Mouse (Mus musculus) monocyte, adult 5-6 weeks (primary cell): ENCODE measurements at regions not wholly inside any gene's neighbourhood (a gene's known extent, or its start where the extent isn't known, plus 50 kb on each side); places are given as distances from the start of the nearest gene placed in this dataset.
"Not testable (repeated sequence)": the region's sequence is repeated elsewhere in the genome, so short reads cannot be mapped to it uniquely, and the experiment has no call there.

Source experiments
- ATAC-seq: fragments of 153-309, 156-312 bp; replicated peaks from 2 replicates; pipeline ENCODE4 v1.8.0; 2017; ENCODE audit warnings: mild to moderate bottlenecking; ENCODE audit not compliant: low TSS enrichment, insufficient number of reproducible peaks, severe bottlenecking, poor library complexity, low FRiP score

DNA sequence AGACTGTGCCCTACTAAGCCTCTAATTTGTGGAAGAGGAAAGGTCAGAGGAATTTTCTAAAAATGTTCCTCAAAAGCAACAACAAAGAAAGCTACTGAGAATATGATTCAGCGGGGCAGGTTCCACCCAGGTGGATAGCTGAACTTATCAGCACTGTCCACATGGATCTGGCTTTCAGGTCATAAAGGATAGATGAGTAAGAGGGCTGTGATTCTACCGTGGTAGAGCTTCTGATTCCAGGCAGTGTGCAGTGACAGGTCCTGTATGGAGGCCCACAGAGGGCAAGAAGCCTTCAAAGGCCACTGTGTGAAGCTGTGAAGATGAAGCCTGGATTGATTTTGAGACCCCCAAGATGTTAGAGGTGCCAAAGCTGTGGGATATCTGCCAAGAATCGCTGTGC, 51.8 kb downstream of the Teddm3 start:
- ATAC-seq, result not testable (repeated sequence)

DNA sequence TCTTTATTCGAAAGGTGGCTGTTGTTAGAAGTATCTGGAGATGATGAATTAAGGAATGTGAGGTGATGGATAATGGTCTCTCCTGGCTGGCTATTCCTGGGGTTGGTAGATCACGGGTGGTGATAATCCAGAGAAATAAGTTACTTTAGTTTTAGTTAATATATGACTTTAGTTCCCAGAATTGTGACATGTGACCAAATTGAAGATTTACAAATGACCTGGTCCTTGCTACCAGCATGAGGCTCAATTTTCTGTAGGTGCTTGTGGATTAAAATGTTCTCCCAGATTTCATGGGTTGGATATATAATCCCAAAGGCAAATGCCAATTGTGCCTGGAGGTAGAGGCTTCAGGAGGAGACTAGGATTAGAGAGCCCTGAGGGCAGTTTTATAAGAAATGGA, 53.7 kb downstream of the Teddm3 start:
- ATAC-seq, result not testable (repeated sequence)

DNA sequence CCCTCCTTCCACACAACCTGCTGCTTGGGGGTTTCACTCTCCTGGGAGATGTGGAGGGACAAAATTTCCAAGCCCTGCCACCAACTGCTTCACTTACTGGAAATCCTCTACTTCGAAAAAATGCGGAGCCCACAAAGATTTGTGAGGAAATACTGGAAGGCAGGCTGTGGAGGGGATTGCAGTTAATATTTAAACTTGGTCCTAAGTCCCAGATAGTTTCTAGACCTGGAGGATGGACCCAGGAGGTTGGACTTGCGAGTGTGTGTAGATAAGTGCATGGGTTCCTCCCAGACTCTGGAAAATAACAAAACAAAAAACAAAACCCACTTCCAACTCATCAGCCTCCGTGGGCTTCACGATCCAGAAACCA, 79.0 kb downstream of the Teddm3 start:
- no peak for ATAC-seq

DNA sequence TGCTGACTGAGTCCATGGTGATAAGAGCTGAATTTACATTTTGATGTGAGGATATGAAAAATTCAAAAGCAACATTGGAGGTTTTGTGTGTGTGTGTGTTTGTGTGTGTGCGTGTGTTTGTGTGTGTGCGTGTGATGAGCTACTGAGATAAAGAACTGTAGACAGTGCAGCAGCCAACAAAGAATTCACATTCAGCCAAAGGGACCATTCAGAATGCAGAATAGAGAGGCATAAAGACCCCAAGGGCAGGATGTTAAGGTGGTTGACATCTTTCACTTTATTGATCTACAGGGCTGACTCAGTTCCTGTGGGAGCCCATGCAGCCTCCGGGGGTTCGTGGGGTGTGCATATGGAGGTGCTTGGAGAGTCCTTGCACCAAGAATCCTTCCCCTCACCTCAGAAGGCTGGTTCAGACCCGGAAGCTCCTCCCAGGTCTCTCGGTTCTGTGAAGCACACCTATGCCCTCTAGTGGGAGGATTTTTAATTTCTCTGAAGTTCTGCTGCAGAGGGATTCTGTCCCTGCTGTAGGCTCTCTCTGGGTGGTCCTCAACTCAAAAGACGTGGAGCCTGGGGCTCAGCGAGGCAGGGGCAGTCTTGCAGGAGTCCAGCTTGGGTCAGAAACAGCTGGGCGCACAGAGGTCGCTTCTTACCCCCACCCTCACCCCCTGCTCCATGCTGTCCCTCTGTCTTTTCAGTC, 79.6 kb downstream of the Teddm3 start:
- not testable (repeated sequence) for ATAC-seq

DNA sequence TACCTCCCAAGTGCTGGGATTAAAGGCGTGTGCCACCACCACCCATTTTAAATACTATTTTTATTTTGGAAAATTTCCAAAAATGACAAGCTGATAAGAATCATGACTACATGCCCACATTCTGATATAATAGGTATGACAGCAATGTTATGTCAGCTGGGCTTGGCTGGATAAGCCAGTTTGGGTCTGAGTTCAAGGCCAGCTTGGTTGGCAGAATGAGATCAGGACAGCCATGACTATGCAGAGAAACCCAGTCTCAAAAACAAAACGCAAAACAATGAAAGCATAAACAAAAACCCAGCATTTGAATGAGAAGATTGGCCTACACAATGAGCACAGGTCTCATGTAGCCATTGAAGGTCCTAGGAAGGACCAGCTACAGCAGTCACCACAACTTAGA, 93.6 kb downstream of the Teddm3 start:
- no peak for ATAC-seq

DNA sequence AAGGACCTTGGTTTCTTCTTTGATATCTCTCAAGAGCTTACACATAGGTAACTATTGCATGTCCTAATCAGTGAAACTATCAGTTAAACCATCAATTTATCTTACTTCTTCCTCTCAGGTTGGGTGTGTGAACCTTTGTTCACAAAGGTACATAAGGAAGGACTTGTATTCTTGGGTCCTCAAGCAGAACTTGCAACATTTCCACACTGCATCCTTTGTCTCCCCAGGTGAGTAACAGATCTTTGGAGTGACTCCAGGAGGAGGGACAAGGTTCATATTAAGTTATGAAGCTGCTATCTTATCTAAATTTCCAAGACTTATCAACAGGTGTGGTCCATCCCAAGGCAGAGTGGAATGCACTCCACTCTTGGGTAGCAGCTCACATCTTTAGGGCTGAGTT, 99.0 kb downstream of the Teddm3 start:
- no peak for ATAC-seq

DNA sequence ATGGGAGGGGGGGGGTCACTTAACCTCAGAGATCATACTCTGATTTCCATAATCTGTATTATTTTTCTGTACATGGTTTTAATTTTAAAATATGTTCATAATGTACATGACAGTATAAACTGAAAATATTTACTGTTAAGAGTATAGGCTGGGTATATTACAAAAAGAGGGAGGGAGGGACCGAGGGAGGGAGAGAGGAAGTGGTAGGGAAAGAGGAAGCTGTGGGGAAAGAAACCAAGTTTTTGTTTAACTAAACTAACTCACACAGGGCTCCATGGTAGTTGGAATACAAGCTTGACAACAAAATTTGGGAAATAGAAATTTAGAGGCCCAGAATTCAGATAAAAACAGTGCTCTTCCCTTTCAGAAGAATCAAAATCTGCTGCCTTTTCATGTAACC, 131.7 kb downstream of the Teddm3 start:
- ATAC-seq, result not testable (repeated sequence)

DNA sequence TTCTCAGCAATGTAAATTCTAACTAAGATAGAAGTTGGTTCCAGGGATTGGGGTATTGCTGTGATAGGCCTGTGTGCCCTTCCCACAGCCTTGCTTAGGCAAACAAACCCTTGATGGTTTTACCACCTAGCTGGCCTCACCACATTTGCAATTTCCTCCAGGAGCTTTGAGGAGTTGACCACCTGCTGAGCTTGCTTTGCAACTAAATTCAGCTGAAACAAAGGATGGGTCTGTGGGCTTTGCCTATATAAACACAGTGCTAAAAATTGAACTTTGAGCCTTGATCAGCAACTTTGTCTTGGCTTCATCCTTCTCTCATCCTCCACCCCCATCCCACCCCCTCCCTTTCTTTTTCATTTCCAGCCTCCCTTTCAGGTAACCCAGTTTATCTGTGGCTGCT, 148.9 kb downstream of the Teddm3 start:
- no peak for ATAC-seq

DNA sequence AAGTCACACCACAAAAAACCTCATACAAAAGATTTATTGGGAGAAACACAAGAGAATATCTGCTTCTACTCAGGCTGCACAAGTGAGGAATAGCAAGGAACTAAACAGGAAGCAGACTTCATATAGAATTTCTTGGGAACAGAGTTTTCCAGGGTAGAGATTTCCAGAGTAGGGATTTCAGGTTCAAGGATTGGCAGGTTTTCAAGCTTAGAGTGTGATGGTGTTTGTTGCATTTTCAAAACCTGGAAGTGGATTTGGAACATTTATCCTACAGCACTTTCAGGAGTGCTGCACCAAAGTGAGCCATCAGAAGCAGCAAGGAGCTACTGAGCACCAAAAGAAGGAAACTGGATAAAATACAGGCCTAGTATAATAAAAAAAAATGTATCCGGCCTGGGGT, 152.7 kb downstream of the Teddm3 start:
- ATAC-seq, result no peak

DNA sequence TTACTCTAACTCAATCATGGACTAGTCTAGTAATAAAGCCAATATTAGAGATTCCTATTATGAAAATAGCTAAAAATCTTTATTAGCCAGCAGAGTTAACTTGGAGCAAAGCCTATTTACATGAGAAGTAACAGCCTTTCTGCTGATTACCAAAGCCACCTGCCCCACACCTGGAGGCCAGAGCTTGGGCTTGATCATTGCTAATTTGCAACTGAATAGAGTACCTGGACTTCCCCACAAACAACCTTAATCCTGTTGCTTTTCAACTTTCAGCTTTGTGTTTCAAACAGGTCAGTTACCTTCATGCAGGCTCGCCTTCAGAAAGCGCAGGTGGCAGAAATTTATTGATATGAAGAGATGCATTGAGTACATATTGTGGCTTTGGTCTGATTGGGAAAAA, 163.3 kb downstream of the Teddm3 start:
- ATAC-seq, result no peak

DNA sequence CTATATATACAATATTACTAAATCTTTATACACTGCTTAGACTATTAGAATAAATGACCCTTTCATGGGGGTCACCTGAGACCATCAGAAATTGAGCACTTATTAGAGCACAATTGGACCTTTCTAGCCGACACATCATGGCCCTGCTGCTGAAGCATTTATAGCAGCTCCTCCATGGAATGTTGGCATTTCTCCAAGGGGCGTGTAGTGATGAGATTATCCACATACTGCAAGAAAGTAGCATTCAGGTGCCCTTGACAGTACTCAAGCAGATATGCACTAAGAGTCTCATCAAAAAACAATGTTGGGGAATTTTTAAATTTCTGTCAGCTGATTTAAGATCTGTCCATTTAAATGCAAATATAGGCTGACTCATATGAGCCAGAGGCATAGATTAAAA, 178.4 kb downstream of the Teddm3 start:
- no peak for ATAC-seq

DNA sequence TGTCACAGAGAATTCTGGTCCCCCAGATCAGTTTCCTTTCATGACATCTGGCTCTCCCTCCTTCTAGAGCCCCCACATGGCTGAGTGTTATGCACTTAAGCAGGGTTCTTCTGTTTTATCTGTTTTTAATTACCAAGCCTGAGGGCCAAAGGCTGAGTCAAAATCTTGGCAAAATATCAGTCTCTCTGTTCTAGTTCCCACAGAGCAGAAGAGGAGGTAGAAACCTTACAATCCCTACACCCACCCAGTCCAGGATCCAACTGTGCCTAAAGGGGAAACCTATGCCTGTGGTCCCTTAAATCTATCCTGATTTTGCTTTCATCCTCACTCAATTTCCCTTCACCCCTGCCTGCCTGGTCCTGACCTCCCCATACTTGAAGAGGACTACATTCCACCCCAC, 181.4 kb downstream of the Teddm3 start:
- ATAC-seq, result no peak

DNA sequence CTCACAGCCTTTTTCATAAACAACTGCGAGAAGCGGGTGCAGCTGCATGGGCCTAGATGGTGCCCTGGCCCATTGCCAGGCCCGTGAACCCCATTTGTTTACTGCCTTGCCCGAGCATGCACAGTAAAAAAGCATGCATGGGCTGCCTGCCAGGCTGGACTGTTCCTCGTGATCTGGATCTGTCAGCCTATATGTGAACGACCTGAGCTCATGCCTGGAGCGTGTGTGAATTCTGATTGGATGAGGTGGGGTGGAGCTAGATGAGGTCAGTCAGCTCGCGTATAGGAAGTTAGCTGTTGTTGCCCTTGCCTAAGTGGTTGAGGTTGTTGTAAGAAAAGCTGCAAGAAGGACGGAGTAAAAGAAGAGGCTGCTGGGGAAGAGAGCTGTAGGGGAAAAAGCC, 194.9 kb downstream of the Teddm3 start:
- no peak for ATAC-seq

DNA sequence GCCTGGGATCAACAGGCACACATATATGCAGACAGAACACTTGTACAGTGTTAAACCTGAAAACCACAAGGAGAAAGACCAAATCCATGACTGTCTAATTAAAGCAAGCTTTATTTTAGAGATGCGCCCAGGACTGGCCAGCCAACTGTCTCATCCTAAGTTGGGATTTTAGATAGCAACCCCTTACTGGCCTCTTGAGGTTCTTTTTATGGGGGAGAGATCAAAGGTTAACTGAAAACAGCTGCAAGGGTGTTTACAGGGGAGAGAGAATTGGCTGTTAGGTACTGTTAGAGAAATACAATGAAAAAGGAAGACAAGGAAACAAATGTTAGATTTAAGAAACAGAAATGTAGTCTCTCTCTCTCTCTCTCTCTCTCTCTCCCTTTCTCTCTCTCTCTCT, 202.4 kb upstream of the Thpo start:
- ATAC-seq, result no peak

DNA sequence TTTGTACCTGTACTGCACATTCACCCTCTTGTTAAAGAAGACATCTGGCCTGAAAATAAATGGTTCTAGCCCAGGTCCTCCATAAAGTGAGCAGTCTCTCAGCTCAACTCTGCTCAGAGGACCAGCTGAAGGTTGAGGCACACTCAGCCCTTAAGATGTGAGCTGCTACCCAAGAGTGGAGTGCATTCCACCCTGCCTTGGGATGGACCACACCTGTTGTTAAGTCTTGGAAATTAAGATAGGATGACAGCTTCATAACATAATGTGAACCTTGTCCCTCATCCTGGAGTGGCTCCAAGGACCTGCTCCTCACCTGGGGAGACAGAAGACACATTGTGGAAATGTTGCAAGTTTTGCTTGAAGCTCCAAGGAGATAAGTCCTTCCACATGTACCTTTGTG, 200.5 kb upstream of the Thpo start:
- not testable (repeated sequence) for ATAC-seq

DNA sequence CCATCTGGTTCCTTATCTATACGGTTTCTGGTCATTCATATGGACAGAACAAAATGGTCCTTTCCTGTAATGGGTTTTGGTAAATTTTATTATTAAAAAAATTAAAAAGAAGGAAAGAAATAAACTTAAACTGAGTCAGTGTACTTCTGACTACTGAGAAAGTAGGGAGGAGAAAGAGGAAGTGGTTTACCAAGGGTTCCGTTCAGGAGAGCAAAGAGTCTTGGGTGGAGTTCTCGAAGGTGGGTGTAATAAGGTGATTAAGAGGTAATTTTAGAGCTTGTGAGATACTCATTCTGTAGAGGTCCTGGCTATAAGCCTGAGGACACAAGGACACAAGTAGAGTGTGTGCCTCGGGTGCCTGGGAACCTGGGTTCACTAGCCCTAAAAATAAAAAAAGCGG, 195.7 kb upstream of the Thpo start:
- not testable (repeated sequence) for ATAC-seq

DNA sequence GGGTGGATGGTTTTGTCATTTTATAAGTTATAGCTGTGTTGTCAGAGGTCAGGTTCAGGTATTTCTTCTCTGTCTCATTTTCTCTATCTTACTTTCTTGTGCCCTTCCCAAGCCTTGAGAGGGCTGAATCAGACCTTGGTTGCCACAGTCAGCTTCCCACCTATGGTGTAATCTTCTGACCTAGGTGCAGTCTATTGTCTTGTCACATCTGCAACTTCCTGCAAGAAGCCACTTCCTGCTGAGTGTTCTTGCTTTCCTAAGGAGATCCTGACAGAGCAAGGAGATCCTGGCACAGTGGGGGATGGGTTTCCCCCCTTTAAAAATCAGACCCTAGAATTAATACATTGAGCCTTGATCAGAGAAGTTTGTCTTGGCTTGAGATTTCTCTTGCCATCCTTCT, 191.5 kb upstream of the Thpo start:
- ATAC-seq, result not testable (repeated sequence)

DNA sequence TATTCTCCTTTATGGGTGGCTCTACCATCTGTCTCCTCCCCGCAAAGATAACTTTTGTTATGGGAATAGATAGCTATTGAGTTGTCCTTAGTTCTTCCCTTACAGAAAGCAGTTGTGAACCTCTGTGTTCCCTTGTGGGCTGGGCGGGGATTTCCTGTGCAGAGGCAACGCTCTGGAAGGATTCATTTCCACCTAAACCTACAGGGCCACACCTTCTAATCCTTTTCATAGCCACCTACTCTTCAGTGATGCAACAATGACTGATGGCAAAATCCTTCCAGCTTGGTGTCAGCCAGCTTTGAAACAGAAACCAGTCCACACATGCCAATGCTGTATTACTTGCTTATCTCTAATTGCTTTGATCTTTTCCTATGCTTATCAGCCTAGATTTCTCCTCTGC, 176.6 kb upstream of the Thpo start:
- not testable (repeated sequence) for ATAC-seq

DNA sequence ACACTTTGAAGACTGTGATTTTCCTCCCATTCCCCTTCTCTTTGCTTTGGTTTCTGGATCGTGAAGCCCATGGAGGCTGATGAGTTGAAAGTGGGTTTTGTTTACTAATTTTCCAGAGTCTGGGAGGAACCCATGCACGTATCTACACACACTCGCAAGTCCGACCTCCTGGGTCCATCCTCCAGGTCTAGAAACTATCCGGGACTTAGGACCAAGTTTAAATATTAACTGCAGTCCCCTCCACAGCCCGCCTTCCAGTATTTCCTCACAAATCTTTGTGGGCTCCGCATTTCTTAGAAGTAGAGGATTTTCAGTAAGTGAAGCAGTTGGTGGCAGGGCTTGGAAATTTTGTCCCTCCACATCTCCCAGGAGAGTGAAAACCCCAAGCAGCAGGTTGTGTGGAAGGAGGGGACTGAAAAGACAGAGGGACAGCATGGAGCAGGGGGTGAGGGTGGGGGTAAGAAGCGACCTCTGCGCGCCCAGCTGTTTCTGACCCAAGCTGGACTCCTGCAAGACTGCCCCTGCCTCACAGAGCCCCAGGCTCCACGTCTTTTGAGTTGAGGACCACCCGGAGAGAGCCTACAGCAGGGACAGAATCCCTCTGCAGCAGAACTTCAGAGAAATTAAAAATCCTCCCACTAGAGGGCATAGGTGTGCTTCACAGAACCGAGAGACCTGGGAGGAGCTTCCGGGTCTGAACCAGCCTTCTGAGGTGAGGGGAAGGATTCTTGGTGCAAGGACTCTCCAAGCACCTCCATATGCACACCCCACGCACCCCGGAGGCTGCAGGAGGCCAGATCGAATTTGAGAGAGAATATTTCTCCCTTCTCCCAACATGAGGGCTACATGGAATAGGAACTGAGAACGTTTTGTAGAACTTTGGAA, 174.4 kb upstream of the Thpo start:
- not testable (repeated sequence) for ATAC-seq

DNA sequence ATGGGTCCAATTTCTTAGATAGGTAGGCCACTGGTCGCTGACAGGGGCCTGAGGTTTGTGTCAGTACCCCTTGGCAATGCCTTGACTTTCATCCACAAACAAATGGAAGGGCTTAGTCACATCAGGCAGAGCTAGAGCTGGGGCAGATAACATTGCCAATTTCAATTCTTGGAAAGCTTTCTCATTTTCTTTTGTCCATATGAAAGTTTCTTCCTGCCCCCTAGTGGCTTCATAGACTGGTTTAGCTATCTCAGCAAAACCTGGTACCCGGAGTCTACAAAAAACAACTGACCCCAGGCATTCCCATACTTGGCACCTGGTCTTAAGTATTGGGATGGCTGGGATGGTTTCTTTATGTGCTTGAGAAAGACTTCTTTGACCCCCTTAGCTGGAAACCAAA, 161.4 kb upstream of the Thpo start:
- no peak for ATAC-seq
